Mouse (Mus musculus) limb, embryonic 15.5 days (tissue): Measurements from ENCODE around the gene Nek8. TPM values are rescaled to one million over a fixed set of nuclear protein-coding genes. Genes with fewer than 3 reads are reported as not detected.
A peak's percentile ranks its signal among the peaks of the same experiment; 100 is the strongest.

Experiments used
- ATAC-seq: fragments of 200-750 bp; cut with Nextera tagmentation; 2 replicates; pipeline ENCODE4 v1.8.0; 2017; ENCODE audit warnings: low read depth, moderate TSS enrichment; ENCODE audit not compliant: insufficient number of reproducible peaks, low FRiP score, low TSS enrichment
- H3K27ac ChIP-seq: fragments of 300-500 bp; sonication (generic); 2 replicates; pipeline ENCODE4 v1.5.1; 2015; ENCODE audit warnings: moderate library complexity, mild to moderate bottlenecking, inconsistent platforms
- H3K27me3 ChIP-seq: fragments of 300-500 bp; sonication (generic); 2 replicates; pipeline ENCODE4 v1.6.1; 2015; ENCODE audit warnings: inconsistent platforms
- H3K36me3 ChIP-seq: fragments of 300-500 bp; sonication (generic); 2 replicates; pipeline ENCODE4 v1.6.1; 2015; ENCODE audit warnings: inconsistent platforms
- H3K4me1 ChIP-seq: fragments of 300-500 bp; sonication (generic); 2 replicates; pipeline ENCODE4 v1.6.1; 2015; ENCODE audit warnings: inconsistent platforms
- H3K4me2 ChIP-seq: fragments of 300-500 bp; sonication (generic); 2 replicates; pipeline ENCODE4 v1.6.1; 2015; ENCODE audit warnings: mild to moderate bottlenecking, inconsistent platforms
- H3K4me3 ChIP-seq: fragments of 300-500 bp; sonication (generic); 2 replicates; pipeline ENCODE4 v1.5.1; 2015; ENCODE audit warnings: mild to moderate bottlenecking, inconsistent platforms
- H3K9ac ChIP-seq: fragments of 300-500 bp; sonication (generic); 2 replicates; pipeline ENCODE4 v1.6.1; 2015; ENCODE audit warnings: inconsistent platforms
- H3K9me3 ChIP-seq: fragments of 300-500 bp; sonication (generic); 2 replicates; pipeline ENCODE4 v1.6.1; 2016; ENCODE audit warnings: inconsistent platforms
- WGBS: fragments of 180-500 bp; shearing (Covaris S2); methylation state at CpG from one replicate; pipeline ENCODE4 v1.1.7; 2015; 5-methylcytosine and 5-hydroxymethylcytosine counted together
- polyA plus RNA-seq: library from polyadenylated mRNA; unstranded; fragments of >200 nt; fragmentation: Nextera tagmentation; extraction: Ambion mirVana; gene quantifications from 2 replicates; pipeline ENCODE4 v1.2.1, GENCODE M21; 2015

The Nek8 gene
- 15.4 and 16.2 TPM in 2 replicates for polyA plus RNA-seq

DNA sequence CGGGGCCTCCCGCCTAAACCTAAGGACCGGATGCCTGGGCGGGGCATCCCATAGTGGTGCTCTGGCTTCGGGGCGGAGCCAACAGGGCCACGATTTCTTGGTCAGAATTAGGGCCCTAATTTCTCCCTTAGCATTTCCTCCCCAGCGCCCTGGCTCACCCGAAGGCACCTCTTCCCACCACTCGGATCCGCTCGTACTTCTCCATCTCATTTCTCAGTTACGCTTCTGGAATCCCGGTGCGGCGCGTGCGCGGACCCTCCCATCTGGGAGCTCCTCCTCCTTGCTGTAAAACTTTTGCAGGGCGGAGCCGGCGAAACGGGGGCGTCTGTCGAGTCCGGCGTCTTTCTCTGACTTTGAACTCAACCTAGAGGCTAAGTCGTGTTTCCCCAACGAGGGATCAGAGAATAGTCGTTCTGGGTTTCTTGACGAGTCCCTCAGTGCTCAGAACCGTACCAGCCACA, at the start of gene Nek8, which contains the start of gene Tlcd1:
Nek8 (minus strand) TSS at position 274 of the 461 bp plus-strand sequence.
Tlcd1 (plus strand) TSS at position 310 of the 461 bp plus-strand sequence.
- peak; percentile 66 for ATAC-seq
- no peaks in the 10 kb centered on the region for H3K27me3 ChIP-seq
- no peaks in the 10 kb centered on the region for H3K9me3 ChIP-seq
- H3K4me2 ChIP-seq = peak within 1 kb of the TSS; percentile 83
- peak within 1 kb of the TSS; percentile 73 for H3K4me3 ChIP-seq
- peaks cover 29% of the 10 kb centered on the region for H3K36me3 ChIP-seq
- peaks cover 36% of the 10 kb centered on the region for H3K4me1 ChIP-seq
- WGBS = under 1% methylated on average over 32 of the region's 32 CpGs
- peak within 1 kb of the TSS; percentile 33; the same call in 1 of the 2 replicates for H3K9ac ChIP-seq
- peak within 1 kb of the TSS; percentile 97 for H3K27ac ChIP-seq

DNA sequence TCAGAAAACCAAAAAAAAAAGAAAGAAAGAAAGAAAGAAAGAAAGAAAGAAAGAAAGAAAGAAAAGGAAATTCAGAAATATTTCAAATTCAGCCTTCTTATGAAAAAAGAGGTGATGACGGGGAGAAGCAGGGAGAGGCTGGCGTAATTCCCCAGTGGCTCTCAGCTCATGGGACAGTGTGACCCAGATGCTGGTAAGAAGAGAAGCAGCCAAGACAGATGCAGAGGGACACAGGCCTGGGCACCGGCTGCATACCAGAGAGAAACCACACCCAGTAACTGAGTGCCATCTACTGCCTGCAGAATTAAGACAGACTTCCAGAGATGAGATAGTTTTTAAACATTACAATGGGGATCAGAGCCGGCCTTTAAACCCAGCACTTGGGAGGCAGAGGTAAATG, 47.1 kb upstream of the Nek8 start:
- H3K4me1 ChIP-seq = no peaks in the 10 kb centered on the region
- no peaks in the 10 kb centered on the region for H3K27me3 ChIP-seq
- no peak overlapping the region for H3K27ac ChIP-seq
- H3K9me3 ChIP-seq = no peaks in the 10 kb centered on the region
- ATAC-seq = no peak
- H3K4me2 ChIP-seq = no peak overlapping the region
- H3K9ac ChIP-seq = no peak overlapping the region
- 87% methylated on average over 4 of the region's 4 CpGs for WGBS
- no peak overlapping the region for H3K4me3 ChIP-seq
- peaks cover 95% of the 10 kb centered on the region for H3K36me3 ChIP-seq

DNA sequence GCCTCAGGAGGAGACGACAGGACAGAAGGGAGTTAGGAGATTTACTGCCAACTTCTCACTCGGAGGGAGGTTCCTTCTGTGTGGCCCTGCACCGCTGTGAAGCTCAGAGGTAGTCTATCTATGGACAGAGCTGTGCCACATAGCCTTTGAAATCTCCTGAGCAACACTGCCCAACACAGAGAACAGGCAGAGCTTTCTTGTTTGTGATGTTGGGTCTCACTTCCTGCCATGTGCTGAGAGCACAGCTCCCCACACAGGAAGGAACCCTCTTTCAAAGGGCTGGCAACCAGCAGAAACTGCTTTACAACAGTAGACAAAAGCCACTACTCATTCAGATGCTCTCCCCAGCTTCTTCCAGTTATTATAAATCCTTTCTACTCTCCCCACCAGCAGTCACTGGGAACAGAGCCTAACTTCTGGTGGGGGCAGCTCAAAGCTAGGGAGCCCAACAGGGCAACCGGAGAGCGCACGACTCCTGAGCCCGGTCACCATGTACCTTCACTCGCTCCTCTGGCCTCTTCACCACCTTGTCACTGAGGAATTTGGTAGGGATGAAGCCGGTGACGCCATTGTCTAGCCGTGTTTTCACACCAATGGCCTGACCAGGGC, 39.3 kb upstream of the Nek8 start:
- Histone ChIP-seq H3K4me2 (no peak overlapping the region), H3K27ac (no peak overlapping the region), H3K9ac (no peak overlapping the region), H3K4me1 (no peaks in the 10 kb centered on the region), H3K27me3 (no peaks in the 10 kb centered on the region), H3K4me3 (no peak overlapping the region), H3K36me3 (peaks cover 90% of the 10 kb centered on the region), H3K9me3 (no peaks in the 10 kb centered on the region)
- WGBS = 86% methylated on average over 11 of the region's 11 CpGs
- no peak for ATAC-seq

GRCm38 (mm10) chr11:78213086-78213817, 36.8 kb upstream of the Nek8 start:
- H3K4me2 ChIP-seq = no peak overlapping the region
- H3K4me1 ChIP-seq = no peaks in the 10 kb centered on the region
- H3K9ac ChIP-seq = no peak overlapping the region
- ATAC-seq = no peak
- H3K27me3 ChIP-seq = no peaks in the 10 kb centered on the region
- 89% methylated on average over 14 of the region's 14 CpGs for WGBS
- no peaks in the 10 kb centered on the region for H3K9me3 ChIP-seq
- H3K36me3 ChIP-seq = peaks cover 93% of the 10 kb centered on the region
- H3K27ac ChIP-seq = no peak overlapping the region
- H3K4me3 ChIP-seq = no peak overlapping the region

- Histone ChIP-seq H3K4me3 (no peak overlapping the region), H3K4me1 (no peaks in the 10 kb centered on the region), H3K9ac (no peak overlapping the region), H3K27me3 (no peaks in the 10 kb centered on the region), H3K27ac (no peak overlapping the region), H3K9me3 (no peaks in the 10 kb centered on the region), H3K4me2 (no peak overlapping the region), H3K36me3 (peaks cover 94% of the 10 kb centered on the region)
- ATAC-seq = no peak
- WGBS = 82% methylated on average over 5 of the region's 5 CpGs
Observed at GRCm38 (mm10) chr11:78211513-78211912, 35.0 kb upstream of the Nek8 start.

DNA sequence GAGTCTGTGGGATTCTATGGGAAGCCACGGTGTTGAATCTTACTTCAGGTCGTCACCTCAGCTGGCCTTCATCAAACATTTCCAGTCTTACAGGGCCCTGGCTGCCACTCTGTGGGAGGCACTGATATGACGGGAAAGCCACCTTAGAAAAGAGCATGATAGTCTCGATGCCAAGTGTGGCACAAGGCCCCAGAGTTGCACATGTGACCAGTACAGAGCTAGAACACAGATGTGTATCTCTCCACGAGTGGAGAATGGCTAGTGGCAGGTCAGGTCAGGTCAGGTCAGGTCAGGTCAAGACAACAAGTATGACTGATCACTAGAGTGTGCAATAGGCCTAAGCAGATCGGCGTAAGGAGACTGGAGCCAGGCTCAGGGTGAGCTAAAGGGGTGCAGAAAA, 34.1 kb upstream of the Nek8 start:
- 68% methylated on average over 7 of the region's 7 CpGs for WGBS
- peaks cover 94% of the 10 kb centered on the region for H3K36me3 ChIP-seq
- H3K4me3 ChIP-seq = no peak overlapping the region
- H3K27me3 ChIP-seq = no peaks in the 10 kb centered on the region
- H3K4me2 ChIP-seq = no peak overlapping the region
- no peak overlapping the region for H3K9ac ChIP-seq
- H3K4me1 ChIP-seq = no peaks in the 10 kb centered on the region
- no peaks in the 10 kb centered on the region for H3K9me3 ChIP-seq
- H3K27ac ChIP-seq = no peak overlapping the region
- ATAC-seq = no peak

- no peak overlapping the region for H3K4me3 ChIP-seq
- H3K36me3 ChIP-seq = peaks cover 95% of the 10 kb centered on the region
- H3K4me1 ChIP-seq = no peaks in the 10 kb centered on the region
- no peak overlapping the region for H3K9ac ChIP-seq
- no peak overlapping the region for H3K27ac ChIP-seq
- WGBS = 92% methylated on average over 5 of the region's 6 CpGs
- H3K4me2 ChIP-seq = no peak overlapping the region
- no peaks in the 10 kb centered on the region for H3K9me3 ChIP-seq
- ATAC-seq = no peak
- no peaks in the 10 kb centered on the region for H3K27me3 ChIP-seq
Observed at GRCm38 (mm10) chr11:78209886-78210285, 33.4 kb upstream of the Nek8 start.

DNA sequence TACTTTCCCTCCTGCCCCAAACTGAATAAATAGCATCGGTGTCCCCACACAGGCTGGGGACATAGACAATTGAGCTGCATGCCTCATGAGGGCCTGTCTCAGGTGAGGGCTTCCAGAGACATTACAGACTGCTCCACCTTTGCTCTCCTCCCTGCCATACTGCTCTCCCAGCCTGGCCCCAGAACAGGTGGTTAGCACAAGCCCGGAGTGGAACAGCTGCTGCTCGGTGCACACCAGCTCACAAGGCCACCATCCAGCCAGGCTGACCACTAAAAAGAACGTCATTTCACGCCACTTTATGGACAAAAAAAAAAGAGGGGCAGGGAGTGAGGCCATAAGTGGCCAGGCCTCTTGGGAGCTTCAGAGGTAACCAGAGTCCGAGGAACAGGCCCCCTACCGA, 30.7 kb upstream of the Nek8 start:
- no peak overlapping the region for H3K27ac ChIP-seq
- 83% methylated on average over 7 of the region's 7 CpGs for WGBS
- H3K4me2 ChIP-seq = no peak overlapping the region
- H3K9me3 ChIP-seq = no peaks in the 10 kb centered on the region
- no peak for ATAC-seq
- H3K27me3 ChIP-seq = no peaks in the 10 kb centered on the region
- peaks cover 95% of the 10 kb centered on the region for H3K36me3 ChIP-seq
- no peaks in the 10 kb centered on the region for H3K4me1 ChIP-seq
- H3K9ac ChIP-seq = no peak overlapping the region
- H3K4me3 ChIP-seq = no peak overlapping the region

DNA sequence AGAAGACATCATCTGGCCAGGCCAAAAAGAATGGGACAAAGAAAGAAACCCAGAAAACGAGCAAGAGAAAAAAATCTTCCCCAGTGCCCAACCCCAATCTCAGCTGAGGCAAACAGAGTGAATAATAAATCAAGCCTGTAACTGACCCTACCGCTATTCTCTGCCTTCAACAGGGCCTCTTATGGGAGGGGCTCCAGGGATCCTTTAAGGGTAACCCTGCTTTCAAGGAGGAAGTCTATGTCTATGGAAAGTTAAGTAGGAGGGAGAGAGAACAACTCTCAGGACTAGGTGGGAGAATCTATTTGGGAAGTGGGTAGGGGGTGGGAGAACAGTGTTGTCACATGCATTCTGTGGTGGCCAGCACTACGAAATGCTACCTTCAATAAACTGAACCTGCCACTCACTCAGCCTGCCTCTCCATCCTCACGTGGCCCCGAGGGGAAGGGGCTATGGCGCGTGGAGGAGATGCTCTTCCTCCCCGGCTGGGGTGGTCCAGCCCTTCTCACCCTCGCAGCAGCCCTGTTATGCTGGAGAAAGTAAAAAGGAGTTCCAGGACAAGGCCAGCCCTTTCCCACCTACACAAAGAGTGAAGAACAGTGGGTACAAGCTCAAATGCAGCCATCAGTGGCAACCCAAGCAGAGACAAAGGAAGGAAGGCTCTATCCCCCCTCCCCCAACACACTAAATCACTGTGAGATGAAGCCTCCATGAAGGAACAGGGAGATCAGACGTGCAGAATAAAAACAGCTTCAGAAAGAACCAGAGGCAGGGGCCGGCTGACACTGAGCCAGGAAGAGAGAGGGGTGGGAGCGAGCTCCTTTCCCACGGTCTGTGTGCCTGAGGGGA, 29.1 kb upstream of the Nek8 start:
- Histone ChIP-seq H3K4me2 (no peak overlapping the region), H3K36me3 (peaks cover 79% of the 10 kb centered on the region), H3K27me3 (no peaks in the 10 kb centered on the region), H3K27ac (no peak overlapping the region), H3K4me3 (no peak overlapping the region), H3K4me1 (no peaks in the 10 kb centered on the region), H3K9ac (no peak overlapping the region), H3K9me3 (no peaks in the 10 kb centered on the region)
- 68% methylated on average over 13 of the region's 13 CpGs for WGBS
- ATAC-seq = no peak

DNA sequence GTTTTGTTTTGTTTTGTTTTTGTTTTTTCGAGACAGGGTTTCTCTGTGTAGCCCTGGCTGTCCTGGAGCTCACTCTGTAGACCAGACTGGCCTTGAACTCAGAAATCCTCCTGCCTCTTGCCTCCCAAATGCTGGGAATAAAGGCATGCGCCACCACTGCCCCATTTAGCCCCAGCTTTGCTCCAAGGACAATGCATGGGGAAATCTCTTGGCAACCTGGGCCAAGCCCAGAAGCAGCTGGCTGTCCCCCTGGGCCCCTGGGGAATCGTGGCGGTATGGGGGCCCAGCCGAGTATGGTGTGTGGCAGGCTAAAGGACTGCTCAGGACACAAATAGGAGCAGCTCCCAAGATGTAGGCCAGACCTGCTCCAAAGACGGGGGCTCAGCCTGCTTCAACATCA, 27.8 kb upstream of the Nek8 start:
- Histone ChIP-seq H3K4me3 (no peak overlapping the region), H3K27ac (no peak overlapping the region), H3K27me3 (no peaks in the 10 kb centered on the region), H3K4me1 (no peaks in the 10 kb centered on the region), H3K9ac (no peak overlapping the region), H3K9me3 (no peaks in the 10 kb centered on the region), H3K4me2 (no peak overlapping the region), H3K36me3 (peaks cover 66% of the 10 kb centered on the region)
- ATAC-seq = no peak
- WGBS = 83% methylated on average over 6 of the region's 6 CpGs

GRCm38 (mm10) chr11:78202372-78202771, 25.9 kb upstream of the Nek8 start:
- Histone ChIP-seq H3K36me3 (peaks cover 47% of the 10 kb centered on the region), H3K27me3 (no peaks in the 10 kb centered on the region), H3K4me1 (no peaks in the 10 kb centered on the region), H3K27ac (no peak overlapping the region), H3K9ac (no peak overlapping the region), H3K4me2 (no peak overlapping the region), H3K9me3 (no peaks in the 10 kb centered on the region), H3K4me3 (no peak overlapping the region)
- 91% methylated on average over 3 of the region's 3 CpGs for WGBS
- no peak for ATAC-seq
